Mouse (Mus musculus): Measurements from ENCODE around the gene Ppat.
"Not testable (repeated sequence)": the region's sequence is repeated elsewhere in the genome, so short reads cannot be mapped to it uniquely, and the experiment has no call there.

Ppat gene

DNA sequence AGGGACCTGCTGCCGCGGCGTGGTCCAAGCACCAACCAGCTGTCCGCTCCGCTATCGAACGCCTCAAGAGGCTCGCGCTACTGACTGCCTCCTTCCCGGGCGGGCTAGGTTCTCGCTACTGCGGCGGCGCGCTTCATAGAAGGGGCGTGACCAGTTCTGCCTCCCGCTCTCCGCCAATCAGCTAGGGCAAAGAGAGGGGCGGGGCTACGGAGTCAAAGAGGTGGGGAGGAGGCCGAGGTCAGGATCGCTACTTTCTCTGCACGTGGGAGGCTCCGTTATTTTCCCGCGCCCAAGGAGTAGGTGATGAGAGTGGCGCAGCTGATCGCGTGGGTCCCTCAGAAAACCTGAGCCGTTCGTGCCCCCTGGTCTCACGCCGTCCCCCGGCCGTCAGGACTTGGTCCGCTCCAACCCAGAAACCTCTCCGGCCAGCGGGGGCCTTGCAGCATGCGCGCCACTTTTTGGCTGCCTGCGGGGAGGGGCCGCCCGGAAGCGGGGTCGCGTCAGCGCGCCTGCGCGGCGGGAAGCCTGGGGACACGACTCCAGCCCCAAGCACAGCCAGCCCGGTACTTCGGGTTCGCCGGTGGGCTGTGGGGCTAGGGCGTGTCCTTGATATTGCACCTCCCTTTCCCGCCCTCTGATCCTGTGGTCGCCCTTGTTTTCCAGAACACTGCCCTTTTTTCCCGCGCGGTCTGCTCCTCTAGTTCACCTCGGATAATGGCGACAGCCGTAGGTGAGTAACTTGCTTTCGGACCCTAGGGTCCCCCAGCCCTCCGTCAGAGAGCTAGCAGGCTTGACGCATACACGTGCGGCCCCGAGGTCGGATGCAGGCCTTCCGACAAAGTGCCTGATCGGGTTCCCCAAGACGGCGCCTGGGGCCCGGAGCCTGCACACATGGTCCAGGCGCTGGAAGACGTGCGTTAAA is at the start of gene Ppat, which contains the start of gene Paics:
Gene Ppat (minus strand): TSS at position 473 of the 922 bp plus-strand sequence.
Gene Paics (plus strand): TSS at position 202 of the 922 bp plus-strand sequence.
- peak; percentile 98 for DNase-seq

- DNase-seq = no peak
These were observed 47.0 kb upstream of the Ppat start for GRCm38 (mm10) chr5:76998416-76998815.

- DNase-seq = no peak
These were observed 41.9 kb upstream of the Ppat start for GRCm38 (mm10) chr5:76993174-76993814.

DNA sequence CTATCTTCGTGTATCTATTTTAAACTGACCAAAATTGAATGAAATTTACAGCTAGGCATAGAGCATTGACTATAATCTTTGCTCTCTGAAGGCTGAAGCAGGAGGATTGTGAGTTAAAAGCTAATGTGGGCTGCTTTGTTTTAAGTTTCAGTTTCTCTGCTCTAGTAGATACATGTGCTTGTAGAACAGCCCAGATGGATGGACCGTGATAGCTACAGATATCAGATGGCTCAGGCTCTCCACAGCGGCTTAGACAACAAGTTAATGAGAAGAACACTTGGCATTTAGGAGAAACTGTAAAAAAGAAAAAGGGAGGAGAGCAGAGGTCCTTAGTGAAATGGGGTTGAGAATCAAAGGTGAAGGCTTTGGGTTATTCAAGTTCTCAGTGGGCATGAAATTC is 39.4 kb upstream of the Ppat start:
- DNase-seq = no peak

DNA sequence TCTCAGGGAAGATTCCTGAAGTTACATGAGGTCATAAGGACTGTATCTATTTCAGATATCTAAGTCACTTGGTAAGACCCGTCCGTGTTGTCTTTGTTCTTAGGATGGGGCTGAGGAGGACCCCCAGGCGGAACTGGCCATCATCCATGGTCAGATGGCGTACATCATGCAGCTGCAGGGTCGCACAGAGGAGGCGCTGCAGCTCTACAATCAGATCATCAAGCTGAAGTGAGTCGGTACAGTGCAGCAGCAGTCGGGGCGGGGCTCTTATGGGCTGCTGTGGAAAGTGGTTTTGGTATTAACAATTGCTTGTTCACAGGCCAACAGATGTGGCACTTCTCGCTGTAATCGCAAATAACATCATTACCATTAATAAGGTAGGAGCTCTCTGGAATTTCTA is 32.6 kb upstream of the Ppat start:
- DNase-seq = no peak

DNA sequence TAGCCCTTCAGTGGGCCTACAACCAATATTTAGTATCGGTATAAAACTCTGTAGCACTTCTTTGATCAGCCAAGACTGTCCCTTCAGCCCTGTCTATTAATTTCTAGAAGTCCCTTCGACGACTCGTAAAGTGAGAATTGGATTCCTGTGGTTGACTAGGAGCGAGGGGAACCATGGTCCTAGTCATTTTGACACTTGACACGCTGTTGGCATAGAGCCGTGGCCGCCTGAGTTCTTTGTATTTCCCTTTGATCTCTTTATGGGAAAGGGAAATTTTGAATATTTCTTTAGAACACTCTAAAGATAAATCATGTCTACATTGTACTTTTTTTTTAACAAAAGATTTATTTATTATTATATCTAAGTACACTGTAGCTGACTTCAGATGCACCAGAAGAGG is 24.4 kb upstream of the Ppat start:
- no peak for DNase-seq

GRCm38 (mm10) chr5:76974554-76975285 is 23.3 kb upstream of the Ppat start, which contains the start of gene Srp72:
Gene Srp72, plus strand, starts transcription at chr5:76974683.
- DNase-seq = peak; percentile 79 to 82

- DNase-seq = no peak
These were observed 22.8 kb upstream of the Ppat start for GRCm38 (mm10) chr5:76974207-76974553.

DNA sequence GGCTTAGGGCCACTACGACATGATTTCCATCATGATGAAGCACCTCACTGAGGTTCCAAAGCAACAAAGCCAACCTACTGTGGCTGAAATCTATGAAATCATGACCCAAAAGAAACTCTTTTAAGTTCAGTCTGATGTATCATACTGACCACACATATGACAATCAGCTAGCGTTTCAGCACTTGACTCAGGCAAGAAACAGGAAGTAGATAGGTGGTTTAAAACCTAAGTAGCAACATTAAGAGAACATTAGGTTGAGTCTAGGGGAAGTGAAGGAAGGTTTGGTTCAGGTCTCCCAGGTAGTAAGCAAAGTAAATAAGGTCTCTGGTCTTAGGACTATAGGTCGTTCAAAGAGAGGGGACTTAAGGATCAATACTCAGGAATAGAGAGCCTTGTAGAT is 22.1 kb upstream of the Ppat start:
- DNase-seq = no peak

DNA sequence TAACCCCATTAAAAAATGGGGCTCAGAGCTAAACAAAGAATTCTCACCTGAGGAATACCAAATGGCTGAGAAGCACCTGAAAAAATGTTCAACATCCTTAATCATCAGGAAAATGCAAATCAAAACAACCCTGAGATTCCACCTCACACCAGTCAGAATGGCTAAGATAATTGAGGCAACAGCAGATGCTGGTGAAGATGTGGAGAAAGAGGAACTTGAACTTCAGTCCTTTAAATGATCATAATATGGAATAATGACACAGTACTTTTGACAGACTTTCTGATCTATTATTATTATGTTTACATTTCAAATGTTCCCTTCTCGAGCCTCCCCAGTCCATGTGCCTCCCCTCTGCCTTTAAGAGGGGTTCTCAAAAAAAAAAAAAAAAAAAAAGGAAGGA is 19.7 kb upstream of the Ppat start:
- not testable (repeated sequence) for DNase-seq

- no peak for DNase-seq
These were observed 17.9 kb upstream of the Ppat start for GRCm38 (mm10) chr5:76969250-76969649.

DNA sequence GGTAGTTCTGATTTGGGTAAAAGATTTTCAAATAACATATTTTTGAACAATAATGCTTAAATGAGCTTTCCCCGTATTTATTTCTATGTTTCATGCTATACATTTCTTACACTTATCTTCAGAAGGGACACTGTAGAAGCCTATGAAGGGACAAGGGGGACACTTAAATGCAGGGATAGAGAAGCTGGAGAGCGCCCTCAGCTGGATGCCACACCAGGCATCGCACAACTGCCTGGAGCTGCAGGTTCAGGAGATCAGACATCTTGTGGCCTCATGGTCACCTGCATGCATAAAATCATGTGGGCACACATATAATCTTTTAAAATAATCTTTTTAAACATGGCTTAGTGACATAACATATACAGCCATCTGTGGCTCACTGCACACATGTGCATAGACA is 13.3 kb upstream of the Ppat start:
- DNase-seq = no peak

GRCm38 (mm10) chr5:76962545-76962944 is 11.2 kb upstream of the Ppat start:
- no peak for DNase-seq

GRCm38 (mm10) chr5:76959587-76959986 is 8.2 kb upstream of the Ppat start:
- no peak for DNase-seq

DNA sequence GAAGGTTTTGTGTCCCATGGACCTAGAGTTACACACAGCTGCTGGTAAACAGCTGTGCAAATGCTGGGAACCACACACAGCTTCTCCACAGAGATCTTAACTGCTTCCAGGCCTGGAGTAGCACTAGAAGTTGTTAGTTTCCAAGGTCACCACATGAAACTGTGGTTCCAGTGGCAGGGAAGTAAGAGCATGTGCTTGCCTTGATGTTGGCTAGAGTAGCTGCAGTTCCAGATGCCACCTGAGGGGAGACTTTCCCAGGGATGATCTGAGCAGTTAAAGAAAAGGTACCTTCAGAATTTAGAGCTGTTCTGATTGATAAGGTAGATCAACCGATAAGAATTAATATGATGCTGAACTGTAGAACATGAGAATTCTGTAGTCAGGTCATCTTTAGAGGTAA is 6.6 kb upstream of the Ppat start:
- no peak for DNase-seq

- no peak for DNase-seq
These were observed 4.1 kb upstream of the Ppat start for GRCm38 (mm10) chr5:76955474-76955873.

DNA sequence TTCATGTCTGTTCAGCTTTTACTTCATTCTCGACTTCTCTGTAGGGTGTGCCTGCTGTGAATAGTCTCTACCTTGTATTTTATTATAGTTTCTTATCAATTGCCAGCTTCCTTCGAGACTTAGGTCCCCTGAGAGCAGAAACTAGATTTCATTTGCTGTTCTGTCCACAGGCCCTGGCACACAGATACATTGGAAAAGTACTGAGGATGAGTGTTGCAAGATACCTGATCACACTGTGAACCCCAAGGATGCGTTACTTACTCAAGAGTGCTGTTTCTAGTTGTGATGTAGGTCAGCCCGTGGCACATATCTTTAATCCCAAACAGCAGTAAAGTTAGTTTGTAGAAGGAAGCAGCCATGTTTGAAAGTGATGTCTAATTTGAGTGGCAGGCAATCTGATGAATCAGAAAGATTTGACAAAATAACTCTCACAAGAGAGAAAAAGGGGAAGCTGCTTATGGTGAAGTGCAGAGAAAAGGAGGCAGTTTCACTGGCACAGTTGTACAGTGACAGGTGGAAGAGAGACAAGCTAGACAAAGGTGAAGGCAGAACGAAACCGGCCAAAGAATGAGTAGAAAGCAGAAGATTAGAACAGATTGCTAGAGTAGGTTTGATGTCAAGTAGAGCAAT is 3.0 kb upstream of the Ppat start:
- no peak for DNase-seq

DNA sequence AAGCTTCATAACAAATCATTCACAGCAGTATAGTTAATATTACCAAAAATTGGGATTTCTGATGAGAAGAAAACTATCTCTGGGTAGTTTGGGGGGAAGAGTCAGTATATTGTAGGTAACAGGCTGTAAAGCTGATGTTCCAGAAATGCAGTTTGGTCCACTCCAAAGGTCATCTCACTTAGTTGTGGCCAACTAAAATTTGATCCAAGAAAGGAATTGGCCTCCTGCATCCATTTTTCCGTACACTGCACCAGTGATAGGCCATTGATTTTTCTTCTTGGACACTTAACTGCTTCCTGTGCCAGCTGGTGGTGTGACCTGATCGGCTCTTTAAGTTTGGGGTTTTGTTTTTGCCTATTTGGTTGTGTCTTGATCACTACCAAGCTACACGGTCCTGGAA is 2.4 kb upstream of the Ppat start:
- DNase-seq = no peak

DNA sequence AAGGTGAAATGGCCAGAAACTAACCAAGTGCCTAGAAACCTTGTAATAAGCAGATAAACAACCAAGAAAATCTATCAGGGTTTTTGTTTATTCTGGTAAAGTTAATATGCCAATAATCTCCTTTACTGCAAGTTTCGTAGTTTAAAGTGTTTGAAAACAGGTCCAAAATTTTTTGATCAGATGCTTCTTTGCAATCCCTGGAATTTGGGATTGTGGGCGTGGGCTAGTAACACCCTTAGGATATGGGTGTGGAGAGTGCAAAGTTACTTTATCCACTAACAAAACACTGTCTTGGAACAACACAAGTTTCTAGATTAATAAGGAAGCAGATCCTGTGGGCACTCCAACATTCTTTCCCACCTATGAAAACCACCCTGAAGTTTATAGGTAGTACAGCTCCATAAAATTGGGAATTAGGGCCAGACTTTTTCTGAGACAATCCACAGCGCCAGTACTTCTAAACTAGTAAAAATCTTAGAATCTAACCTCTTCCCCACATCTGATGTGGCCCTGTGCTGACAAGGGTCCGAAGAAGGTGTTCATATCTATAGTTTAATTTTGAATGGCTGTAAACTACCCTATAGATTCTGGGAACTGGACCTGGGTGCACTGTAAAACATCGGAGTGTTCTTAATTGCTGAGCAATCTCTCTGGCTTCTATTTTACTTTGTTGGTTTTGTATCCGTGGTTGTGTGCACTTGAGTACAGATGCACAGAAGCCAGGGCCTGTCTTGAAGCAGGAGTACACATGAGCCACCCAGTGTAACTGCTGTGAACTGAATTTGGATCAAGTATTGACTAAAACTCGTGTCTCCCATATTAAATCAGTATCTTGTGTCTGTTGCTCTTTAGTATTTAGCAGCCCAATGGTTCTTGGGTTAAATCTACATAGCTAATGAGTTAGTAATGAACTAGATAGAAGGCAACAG is 998 bp upstream of the Ppat start:
- no peak for DNase-seq

GRCm38 (mm10) chr5:76950343-76951105 is 854 bp downstream of the Ppat start:
- DNase-seq = no peak

DNA sequence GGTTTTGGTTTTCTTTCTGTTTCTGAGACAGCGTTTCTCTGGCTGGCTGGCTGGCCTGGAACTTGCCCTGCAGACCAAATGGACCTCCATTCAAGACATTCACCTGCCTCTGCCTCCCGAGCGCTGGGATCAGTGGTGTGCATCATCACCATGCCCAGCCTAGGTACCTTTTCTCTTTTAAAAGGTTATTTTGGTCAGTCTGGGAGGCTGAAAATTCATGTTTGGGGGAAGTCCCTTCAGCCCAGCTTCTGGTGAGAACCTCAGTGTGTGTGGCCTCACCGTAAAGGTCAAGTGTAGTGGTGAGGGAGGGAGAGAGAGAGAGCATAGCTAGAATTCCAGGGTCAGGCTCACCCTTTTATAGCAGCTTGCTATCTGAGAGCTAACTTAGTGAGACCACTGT is 3.6 kb downstream of the Ppat start:
- DNase-seq = no peak

Data from thymus, postnatal 36 days (tissue).